Mouse (Mus musculus) CH12.LX (cell line): ENCODE results near the gene Tnfrsf18. TPM values are rescaled to one million over a fixed set of nuclear protein-coding genes. Genes with fewer than 3 reads are reported as not detected.
A peak's percentile ranks its signal among the peaks of the same experiment; 100 is the strongest.

Source experiments
- DNase-seq: peaks from one replicate; pipeline ENCODE4 v3.0.0-alpha.2; 2013; ENCODE audit errors: extremely low read depth
- H3K27ac ChIP-seq: 2 replicates; pipeline ENCODE4 v1.5.1; 2012; ENCODE audit warnings: low read depth, mild to moderate bottlenecking, control low read depth, moderate library complexity; ENCODE audit not compliant: insufficient read depth
- H3K27me3 ChIP-seq: replicated peaks from 2 replicates; pipeline ENCODE3; 2012; ENCODE audit warnings: inconsistent platforms
- H3K36me3 ChIP-seq, 2 experiments: replicated peaks in 1 of 2; 2 replicates each; pipeline versions ENCODE3 to v1.6.1; 2012; ENCODE audit warnings: inconsistent platforms in 1 of 2, low read length in 1 of 2, mild to moderate bottlenecking in 1 of 2, mixed read lengths in 1 of 2, moderate library complexity in 1 of 2; ENCODE audit not compliant: control insufficient read depth in 1 of 2, insufficient read depth in 1 of 2
- H3K4me1 ChIP-seq, 2 experiments: 2 replicates each; pipeline ENCODE4 v1.6.1; 2012; ENCODE audit warnings: inconsistent platforms in 1 of 2, moderate library complexity in 1 of 2; ENCODE audit not compliant: insufficient read depth in 2 of 2, control insufficient read depth in 1 of 2
- H3K4me2 ChIP-seq: 2 replicates; pipeline ENCODE4 v1.6.1; 2012; ENCODE audit warnings: low read depth, mild to moderate bottlenecking, control low read depth; ENCODE audit not compliant: poor library complexity, insufficient read depth, severe bottlenecking
- H3K4me3 ChIP-seq, 3 experiments: fragments of 150-350 bp in 1 of 3; sonication (generic) in 1 of 3; replicated peaks in 1 of 3; 2 replicates each; pipeline versions ENCODE3 to v1.5.1; 2011 to 2012; ENCODE audit warnings: low read depth in 2 of 3, low read length in 2 of 3, mild to moderate bottlenecking in 2 of 3, moderate library complexity in 2 of 3, control low read depth in 1 of 3, improper control_type of control experiment in 1 of 3, inconsistent platforms in 1 of 3, mixed read lengths in 1 of 3; ENCODE audit not compliant: poor library complexity in 1 of 3
- H3K79me2 ChIP-seq: replicated peaks from 2 replicates; pipeline ENCODE4 v1.6.1; 2012; ENCODE audit warnings: mild to moderate bottlenecking, moderate library complexity; ENCODE audit not compliant: control insufficient read depth, poor library complexity, insufficient read depth, severe bottlenecking; ENCODE audit errors: extremely low read depth
- H3K9ac ChIP-seq: 2 replicates; pipeline ENCODE4 v1.6.1; 2012; ENCODE audit warnings: low read depth, mild to moderate bottlenecking, control low read depth, moderate library complexity; ENCODE audit not compliant: insufficient read depth
- H3K9me3 ChIP-seq: replicated peaks from 2 replicates; pipeline ENCODE3; 2012; ENCODE audit warnings: low read length, inconsistent platforms, mixed read lengths
- CHD1 ChIP-seq: IDR thresholded peaks from 2 replicates; pipeline ENCODE4 v1.6.1; 2012; ENCODE audit warnings: low read depth, low read length, improper control_type of control experiment, inconsistent platforms
- CTCF ChIP-seq, 2 experiments: IDR thresholded peaks in 1 of 2; conservative IDR thresholded peaks in 1 of 2; 2 replicates each; pipeline ENCODE4 v1.5.1; 2011 to 2012; ENCODE audit warnings: low read depth in 2 of 2, low read length in 2 of 2, improper control_type of control experiment in 1 of 2, inconsistent platforms in 1 of 2, mild to moderate bottlenecking in 1 of 2, moderate library complexity in 1 of 2
- E2F4 ChIP-seq: IDR thresholded peaks from 2 replicates; pipeline ENCODE4 v1.6.1; 2011; ENCODE audit warnings: low read depth, low read length, improper control_type of control experiment; ENCODE audit not compliant: insufficient replicate concordance
- ELF1 ChIP-seq: IDR thresholded peaks from 2 replicates; pipeline ENCODE4 v1.6.1; 2014; ENCODE audit warnings: low read depth, mild to moderate bottlenecking, inconsistent platforms, low read length, improper control_type of control experiment
- ETS1 ChIP-seq: conservative IDR thresholded peaks from 2 replicates; pipeline ENCODE4 v1.6.1; 2012; ENCODE audit warnings: low read depth, mild to moderate bottlenecking, inconsistent platforms, low read length, improper control_type of control experiment, moderate library complexity
- GABPA ChIP-seq: IDR thresholded peaks from 2 replicates; pipeline ENCODE4 v1.6.1; 2012; ENCODE audit warnings: low read depth, low read length, improper control_type of control experiment, inconsistent platforms; ENCODE audit not compliant: insufficient replicate concordance
- HCFC1 ChIP-seq: IDR thresholded peaks from 2 replicates; pipeline ENCODE4 v1.6.1; 2012; ENCODE audit warnings: low read depth, mild to moderate bottlenecking, inconsistent platforms, low read length, improper control_type of control experiment
- JUN ChIP-seq: IDR thresholded peaks from 2 replicates; pipeline ENCODE4 v1.6.1; 2011; ENCODE audit warnings: low read depth, mild to moderate bottlenecking, low read length, improper control_type of control experiment, moderate library complexity; ENCODE audit not compliant: insufficient read depth
- MAX ChIP-seq: IDR thresholded peaks from 2 replicates; pipeline ENCODE4 v1.6.1; 2011; ENCODE audit warnings: low read length, improper control_type of control experiment
- MAZ ChIP-seq: IDR thresholded peaks from 2 replicates; pipeline ENCODE4 v1.6.1; 2012; ENCODE audit warnings: low read depth, mild to moderate bottlenecking, inconsistent platforms, low read length, improper control_type of control experiment, moderate library complexity
- MEF2A ChIP-seq: IDR thresholded peaks from 2 replicates; pipeline ENCODE4 v1.6.1; 2014; ENCODE audit warnings: low read depth, mild to moderate bottlenecking, inconsistent platforms, low read length, improper control_type of control experiment, borderline replicate concordance
- MYC ChIP-seq: IDR thresholded peaks from 2 replicates; pipeline ENCODE4 v1.6.1; 2011; ENCODE audit warnings: low read depth, mild to moderate bottlenecking, improper control_type of control experiment, low read length
- PAX5 ChIP-seq: IDR thresholded peaks from 2 replicates; pipeline ENCODE4 v1.6.1; 2012; ENCODE audit warnings: low read length, inconsistent platforms, mixed read lengths
- POLR2A ChIP-seq: IDR thresholded peaks from 2 replicates; pipeline ENCODE4 v1.6.1; 2011; ENCODE audit warnings: low read depth, mild to moderate bottlenecking, improper control_type of control experiment, low read length
- POLR2AphosphoS2 ChIP-seq: IDR thresholded peaks from 2 replicates; pipeline ENCODE4 v1.6.1; 2011; ENCODE audit warnings: low read depth, low read length, improper control_type of control experiment
- RCOR1 ChIP-seq: conservative IDR thresholded peaks from 2 replicates; pipeline ENCODE4 v1.6.1; 2012; ENCODE audit warnings: low read depth, mild to moderate bottlenecking, inconsistent platforms, low read length, improper control_type of control experiment
- TBP ChIP-seq: conservative IDR thresholded peaks from 2 replicates; pipeline ENCODE4 v1.6.1; 2011; ENCODE audit warnings: low read depth, low read length, improper control_type of control experiment
- TCF12 ChIP-seq: IDR thresholded peaks from 2 replicates; pipeline ENCODE4 v1.6.1; 2014; ENCODE audit warnings: low read depth, mild to moderate bottlenecking, inconsistent platforms, low read length, improper control_type of control experiment
- UBTF ChIP-seq: IDR thresholded peaks from 2 replicates; pipeline ENCODE4 v1.6.1; 2012; ENCODE audit warnings: low read depth, mild to moderate bottlenecking, inconsistent platforms, low read length, improper control_type of control experiment, moderate library complexity
- USF1 ChIP-seq: IDR thresholded peaks from 2 replicates; pipeline ENCODE4 v1.6.1; 2014; ENCODE audit warnings: low read depth, mild to moderate bottlenecking, inconsistent platforms, low read length, improper control_type of control experiment
- ZC3H11A ChIP-seq: IDR thresholded peaks from 2 replicates; pipeline ENCODE4 v1.6.1; 2012; ENCODE audit warnings: low read depth, mild to moderate bottlenecking, inconsistent platforms, low read length, improper control_type of control experiment
- ZKSCAN1 ChIP-seq: IDR thresholded peaks from 2 replicates; pipeline ENCODE4 v1.6.1; 2012; ENCODE audit warnings: low read depth, inconsistent platforms, low read length, improper control_type of control experiment, borderline replicate concordance
- ZMIZ1 ChIP-seq: IDR thresholded peaks from 2 replicates; pipeline ENCODE4 v1.6.1; 2012; ENCODE audit warnings: low read depth, mild to moderate bottlenecking, inconsistent platforms, low read length, improper control_type of control experiment
- ZNF384 ChIP-seq: IDR thresholded peaks from 2 replicates; pipeline ENCODE4 v1.6.1; 2012; ENCODE audit warnings: low read depth, low read length, improper control_type of control experiment, inconsistent platforms
- dilution Hi-C: fragments of 300-500 bp; cut with MboI; formaldehyde crosslinking; loops from 2 replicates; pipeline ENCODE4 v1.14.3; 2020; ENCODE audit warnings: low sequenced_read_pairs; ENCODE audit not compliant: extremely low pct_unique_long_range_greater_than_20kb, extremely low pct_ligation_motif_present
- in situ Hi-C: fragments of 300-500 bp; cut with MboI; formaldehyde crosslinking; loops from 3 replicates; pipeline ENCODE4 v1.14.3; 2019; ENCODE audit warnings: low sequenced_read_pairs, low pct_ligation_motif_present, low pct_unique_long_range_greater_than_20kb, mixed read lengths
- polyA plus RNA-seq: library from polyadenylated mRNA; unstranded; fragments of >175 nt; gene quantifications from 2 replicates; pipeline ENCODE4 v1.2.1, GENCODE M21; 2012; ENCODE audit warnings: low read depth; ENCODE audit not compliant: insufficient read length
- total RNA-seq, 2 experiments: library from RNA; depleted of rRNA; stranded (reverse); fragments of 300-350 nt in 1 of 2; fragments of >200 nt in 1 of 2; gene quantifications; 2 replicates each; pipeline ENCODE4 v1.2.3; 2012 to 2014

The Tnfrsf18 gene
- total and polyA plus RNA-seq, 3 experiments, result 48.4 to 76.1 (median 50.7) TPM

DNA sequence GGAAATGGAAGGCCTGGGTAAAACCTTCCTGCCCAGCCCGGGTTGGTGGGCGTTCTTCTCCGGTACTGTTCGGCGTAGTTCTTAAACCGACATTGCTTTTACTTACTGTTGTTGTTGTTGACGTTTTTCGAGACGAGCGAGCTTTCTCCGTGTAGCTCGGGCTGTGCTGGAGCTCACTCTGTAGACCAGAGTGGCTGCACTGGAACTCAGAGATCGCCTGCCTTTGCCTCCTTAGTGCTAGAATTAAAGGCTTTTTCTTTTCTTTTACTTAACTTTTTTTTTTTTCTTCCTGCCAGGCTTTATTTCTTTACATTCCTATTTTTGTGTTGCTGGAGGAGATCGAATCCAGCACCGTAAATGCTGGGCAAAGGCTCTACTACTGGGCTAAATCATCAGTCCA is 32.4 kb upstream of the Tnfrsf18 start:
- H3K79me2 ChIP-seq, result peaks cover 48% of the 10 kb centered on the region
- no peaks in the 10 kb centered on the region for H3K27me3 ChIP-seq
- H3K9me3 ChIP-seq, result peaks cover 4% of the 10 kb centered on the region
- no peak for TF ChIP-seq ZC3H11A
- no peak for TF ChIP-seq JUN
- TF ChIP-seq MAX, result no peak
- no peak for TF ChIP-seq ELF1
- no peak for TF ChIP-seq E2F4
- no peak for TF ChIP-seq CHD1
- H3K4me1 ChIP-seq, result peaks cover 11 to 41% of the 10 kb centered on the region in 2 experiments
- H3K27ac ChIP-seq, result peak overlapping the region; percentile 85
- H3K4me2 ChIP-seq, result peak overlapping the region; percentile 69
- H3K4me3 ChIP-seq, result peak overlapping the region; percentile 81 to 99 (median 89)
- no peak for DNase-seq
- dilution Hi-C loops (no loop called here), in situ Hi-C loops (no loop called here)
- H3K9ac ChIP-seq, result peak overlapping the region; percentile 84
- peaks cover 24 to 50% of the 10 kb centered on the region in 2 experiments for H3K36me3 ChIP-seq

DNA sequence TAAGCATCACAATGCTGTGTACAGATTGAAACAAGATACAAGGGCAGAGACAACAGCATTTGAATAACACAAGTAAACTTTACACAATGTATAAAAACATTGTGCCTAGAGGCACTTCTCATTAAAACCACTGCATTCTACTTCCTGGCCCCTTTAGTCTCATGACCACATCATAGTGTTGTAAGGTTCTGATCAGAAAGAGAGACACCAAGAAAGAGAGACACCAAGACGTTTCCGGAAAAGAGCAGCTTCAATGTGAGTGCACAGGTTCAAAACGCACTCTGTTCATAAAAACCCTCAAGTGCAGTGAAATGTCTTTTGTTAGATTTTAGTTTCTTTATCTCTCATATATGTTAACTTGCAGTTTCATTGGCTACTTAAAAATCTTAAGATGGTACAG is 21.9 kb upstream of the Tnfrsf18 start:
- Histone ChIP-seq H3K4me1 (peaks cover 3 to 14% of the 10 kb centered on the region in 2 experiments; a peak in 3 of 4 replicates), H3K36me3 (peaks cover 79 to 90% of the 10 kb centered on the region in 2 experiments), H3K27ac (no peak overlapping the region), H3K4me3 (no peak overlapping the region), H3K9me3 (no peaks in the 10 kb centered on the region), H3K79me2 (no peaks in the 10 kb centered on the region; the same call in 1 of the 2 replicates), H3K9ac (no peak overlapping the region), H3K4me2 (no peak overlapping the region), H3K27me3 (no peaks in the 10 kb centered on the region)
- dilution Hi-C loops, result no loop called here
- no peak for DNase-seq
- TF ChIP-seq TBP, result no peak
- in situ Hi-C loops, result no loop called here

DNA sequence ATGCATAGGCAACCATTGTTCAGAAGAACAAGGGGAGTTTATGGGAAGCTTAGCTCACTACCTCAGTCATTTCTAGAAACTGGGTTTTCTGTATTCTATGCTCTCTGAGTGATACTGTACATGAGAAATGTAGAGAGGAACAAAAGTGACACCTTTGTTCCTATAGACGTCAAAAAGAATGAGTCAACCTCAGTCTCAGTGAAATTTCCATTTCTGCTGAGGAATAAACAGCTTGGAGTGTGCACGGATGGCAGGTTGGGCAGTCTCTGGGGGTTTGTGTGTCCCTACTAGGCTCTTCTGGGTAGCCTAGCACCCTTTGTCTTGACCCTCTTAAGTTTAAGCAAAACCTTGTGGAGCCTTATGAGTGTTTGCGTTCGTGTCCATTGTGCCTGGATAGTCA is 17.6 kb upstream of the Tnfrsf18 start:
- Histone ChIP-seq H3K27ac (peak overlapping the region; percentile 69), H3K9me3 (no peaks in the 10 kb centered on the region), H3K4me2 (no peak overlapping the region), H3K79me2 (no peaks in the 10 kb centered on the region; the same call in 1 of the 2 replicates), H3K4me1 (peaks cover 9 to 38% of the 10 kb centered on the region in 2 experiments), H3K27me3 (no peaks in the 10 kb centered on the region), H3K9ac (no peak overlapping the region), H3K4me3 (no peak overlapping the region), H3K36me3 (peaks cover 67 to 91% of the 10 kb centered on the region in 2 experiments)
- DNase-seq, result no peak
- in situ Hi-C loops (no loop called here), dilution Hi-C loops (no loop called here)
- TF ChIP-seq PAX5, result no peak
- TF ChIP-seq UBTF, result no peak
- no peak for TF ChIP-seq ZC3H11A
- TF ChIP-seq ZKSCAN1, result peak; percentile 18; the same call in 1 of the 2 replicates
- TF ChIP-seq MAZ, result peak; percentile 70; the same call in 1 of the 2 replicates
- no peak for TF ChIP-seq TBP
- TF ChIP-seq MEF2A, result peak; percentile 79
- TF ChIP-seq TCF12, result peak; percentile 70; the same call in 1 of the 2 replicates
- no peak for TF ChIP-seq CHD1
- TF ChIP-seq USF1, result no peak
- no peak for TF ChIP-seq MYC
- TF ChIP-seq POLR2AphosphoS2, result no peak
- no peak for TF ChIP-seq POLR2A
- no peak; the same call in 1 of the 2 replicates for TF ChIP-seq ZMIZ1
- peak; percentile 97 for TF ChIP-seq ETS1
- TF ChIP-seq RCOR1, result peak; percentile 96
- TF ChIP-seq HCFC1, result peak; percentile 23; the same call in 1 of the 2 replicates
- TF ChIP-seq E2F4, result no peak
- TF ChIP-seq MAX, result no peak; the same call in 1 of the 2 replicates
- TF ChIP-seq CTCF (conservative IDR thresholded peaks at IDR 0.05 in 1 of 2, IDR thresholded peaks at IDR 0.05 in 1 of 2; ENCODE audit: low read depth in 2 of 2, low read length in 2 of 2), result no peak
- no peak for TF ChIP-seq ZNF384
- peak; percentile 97 for TF ChIP-seq JUN
- TF ChIP-seq GABPA, result no peak
